In genomic region chr11:115858354-115858753, GRCm38 (mm10) we compare ENCODE assay signal across 8 mouse cellular contexts. TPM values are rescaled to one million over a fixed set of nuclear protein-coding genes. Genes with fewer than 3 reads are reported as not detected.
A peak's percentile ranks its signal among the peaks of the same experiment; 100 is the strongest.
DNase-seq lines count a peak whose midpoint lies in the region; ATAC-seq and TF ChIP-seq lines count a peak whose summit lies in the region.

Gene Myo15b, plus strand, starts transcription at chr11:115858406.

- no peak for DNase-seq in kidney, adult 9 months
- DNase-seq in embryonic facial prominence, embryonic 14.5 days (ENCODE audit: low spot score), result no peak
- DNase-seq in neural tube, embryonic 11.5 days (ENCODE audit: low spot score), result peak; percentile 24
- DNase-seq in cerebellum, adult 9-11 months, result no peak
- no peak for DNase-seq in spleen, adult 12 weeks (ENCODE audit: low spot score)
- no peak for DNase-seq in kidney, postnatal 10 days

- H3K4me1 ChIP-seq in kidney, embryonic 16.5 days (ENCODE audit: insufficient read depth, low read length), result peaks cover 10% of the 10 kb centered on the region
- H3K4me1 ChIP-seq in embryonic facial prominence, embryonic 14.5 days (ENCODE audit: control insufficient read depth, insufficient read depth, low read length), result peaks cover 6% of the 10 kb centered on the region; the same call in 1 of the 2 replicates
- no peaks in the 10 kb centered on the region for H3K4me1 ChIP-seq in intestine, postnatal 0 days (replicated peaks; ENCODE audit: control insufficient read depth, insufficient read depth, low read length)
- peaks cover 3% of the 10 kb centered on the region; the same call in 1 of the 2 replicates for H3K4me1 ChIP-seq in neural tube, embryonic 11.5 days (ENCODE audit: control insufficient read depth, insufficient read depth, low read length)

- H3K4me3 ChIP-seq in kidney, embryonic 16.5 days (ENCODE audit: low read length), result peak within 1 kb of the TSS; percentile 46
- peak within 1 kb of the TSS; percentile 41 for H3K4me3 ChIP-seq in embryonic facial prominence, embryonic 14.5 days (ENCODE audit: low read depth, low read length)
- peak within 1 kb of the TSS; percentile 44 for H3K4me3 ChIP-seq in intestine, postnatal 0 days (ENCODE audit: low read depth, low read length)
- peak within 1 kb of the TSS; percentile 27 for H3K4me3 ChIP-seq in neural tube, embryonic 11.5 days (ENCODE audit: low read depth, low read length)

- WGBS in kidney, embryonic 16.5 days, result 12% methylated on average over 27 of the region's 27 CpGs
- WGBS in embryonic facial prominence, embryonic 14.5 days, result 8% methylated on average over 22 of the region's 27 CpGs
- 33% methylated on average over 27 of the region's 27 CpGs for WGBS in intestine, postnatal 0 days
- WGBS in neural tube, embryonic 11.5 days, result 10% methylated on average over 27 of the region's 27 CpGs

- peaks cover 41% of the 10 kb centered on the region for H3K27me3 ChIP-seq in kidney, embryonic 16.5 days (ENCODE audit: insufficient read depth, low read length)
- H3K27me3 ChIP-seq in embryonic facial prominence, embryonic 14.5 days (replicated peaks; ENCODE audit: control insufficient read depth, insufficient read depth, low read length), result peaks cover 49% of the 10 kb centered on the region
- peaks cover 13% of the 10 kb centered on the region for H3K27me3 ChIP-seq in intestine, postnatal 0 days (replicated peaks; ENCODE audit: control insufficient read depth, insufficient read depth, low read length)
- peaks cover 38% of the 10 kb centered on the region for H3K27me3 ChIP-seq in neural tube, embryonic 11.5 days (ENCODE audit: control insufficient read depth, insufficient read depth, low read length)

- no peak for TF ChIP-seq CTCF in intestine, postnatal 0 days (IDR thresholded peaks at IDR 0.05; ENCODE audit: low read depth)

- H3K9ac ChIP-seq in kidney, embryonic 16.5 days (replicated peaks; ENCODE audit: low read length), result peak within 1 kb of the TSS; percentile 65
- peak within 1 kb of the TSS; percentile 51 for H3K9ac ChIP-seq in embryonic facial prominence, embryonic 14.5 days (ENCODE audit: low read depth, low read length)
- H3K9ac ChIP-seq in intestine, postnatal 0 days (ENCODE audit: low read depth, low read length), result peak within 1 kb of the TSS; percentile 47
- peak within 1 kb of the TSS; percentile 26 for H3K9ac ChIP-seq in neural tube, embryonic 11.5 days (ENCODE audit: low read length)

- no peak within 1 kb of the TSS for H3K27ac ChIP-seq in kidney, embryonic 16.5 days (ENCODE audit: low read length)
- no peak within 1 kb of the TSS for H3K27ac ChIP-seq in embryonic facial prominence, embryonic 14.5 days (replicated peaks; ENCODE audit: low read depth, low read length)
- no peak within 1 kb of the TSS for H3K27ac ChIP-seq in intestine, postnatal 0 days (ENCODE audit: low read depth, low read length)
- H3K27ac ChIP-seq in neural tube, embryonic 11.5 days (ENCODE audit: low read depth, low read length), result no peak within 1 kb of the TSS

- no peaks in the 10 kb centered on the region for H3K9me3 ChIP-seq in kidney, embryonic 16.5 days (ENCODE audit: low read length)
- no peaks in the 10 kb centered on the region for H3K9me3 ChIP-seq in embryonic facial prominence, embryonic 14.5 days (ENCODE audit: control insufficient read depth, low read length)
- no peaks in the 10 kb centered on the region for H3K9me3 ChIP-seq in intestine, postnatal 0 days (ENCODE audit: control insufficient read depth)
- H3K9me3 ChIP-seq in neural tube, embryonic 11.5 days (ENCODE audit: control insufficient read depth, low read length), result no peaks in the 10 kb centered on the region

- peak within 1 kb of the TSS; percentile 70 for H3K4me2 ChIP-seq in kidney, embryonic 16.5 days (replicated peaks; ENCODE audit: low read depth, low read length)
- H3K4me2 ChIP-seq in embryonic facial prominence, embryonic 14.5 days (ENCODE audit: low read depth, low read length), result peak within 1 kb of the TSS; percentile 62
- H3K4me2 ChIP-seq in intestine, postnatal 0 days (replicated peaks; ENCODE audit: low read depth), result peak within 1 kb of the TSS; percentile 75
- peak within 1 kb of the TSS; percentile 41 for H3K4me2 ChIP-seq in neural tube, embryonic 11.5 days (ENCODE audit: low read depth)

- peaks cover 12% of the 10 kb centered on the region for H3K36me3 ChIP-seq in kidney, embryonic 16.5 days (ENCODE audit: insufficient read depth, low read length)
- H3K36me3 ChIP-seq in embryonic facial prominence, embryonic 14.5 days (ENCODE audit: control insufficient read depth, insufficient read depth, low read length), result no peaks in the 10 kb centered on the region
- H3K36me3 ChIP-seq in intestine, postnatal 0 days (ENCODE audit: control insufficient read depth, insufficient read depth), result peaks cover 33% of the 10 kb centered on the region
- no peaks in the 10 kb centered on the region; the same call in 1 of the 2 replicates for H3K36me3 ChIP-seq in neural tube, embryonic 11.5 days (ENCODE audit: control insufficient read depth, insufficient read depth, low read length)

- no peak for ATAC-seq in kidney, embryonic 16.5 days (ENCODE audit: low FRiP score, low TSS enrichment)
- ATAC-seq in embryonic facial prominence, embryonic 14.5 days (ENCODE audit: low read depth), result no peak
- no peak for ATAC-seq in intestine, postnatal 0 days
- no peak for ATAC-seq in neural tube, embryonic 11.5 days (ENCODE audit: insufficient read depth, low FRiP score, low TSS enrichment)

RNA-seq across cellular contexts. Expression of gene Myo15b, which starts in this region (rescaled TPM):
- polyA plus RNA-seq in kidney, embryonic 16.5 days (2015; fragmentation: Nextera tagmentation; extraction: Ambion mirVana), result 12.6 and 14.2 TPM in 2 replicates
- polyA plus RNA-seq in embryonic facial prominence, embryonic 14.5 days (2014; fragmentation: Nextera tagmentation; extraction: Ambion mirVana), result 0.08 and 0.54 TPM in 2 replicates
- 332 and 377 TPM in 2 replicates for polyA plus RNA-seq in intestine, postnatal 0 days (2015; fragmentation: Nextera tagmentation; extraction: Ambion mirVana)
- polyA plus RNA-seq in neural tube, embryonic 11.5 days (2014; fragmentation: Nextera tagmentation; extraction: Ambion mirVana), result 0.12 and 0.13 TPM in 2 replicates

Comparison
In these comparisons a context has a peak if more than half of its experiments do, and no peak if none do; other contexts are left out.
1. RNA of gene Myo15b (polyA plus RNA-seq): 332 to 377 TPM in intestine, postnatal 0 days; 12.6 to 14.2 TPM in kidney, embryonic 16.5 days, 0.08 to 0.54 TPM in embryonic facial prominence, embryonic 14.5 days and 0.12 to 0.13 TPM in neural tube, embryonic 11.5 days; every median in the first group is over 10 times any median in the second.
2. Peak in DNase-seq, H3K4me3 ChIP-seq, H3K9ac ChIP-seq and H3K4me2 ChIP-seq in neural tube, embryonic 11.5 days; RNA of the gene not detected or under 1 TPM.
3. Peak in every context shown above with its lines, with median percentiles within 50 percentile points of each other: H3K4me2 ChIP-seq, H3K4me3 ChIP-seq and H3K9ac ChIP-seq.